Mouse (Mus musculus) liver, embryonic 11.5 days (tissue): ENCODE results near the gene Gm20822. TPM values are rescaled to one million over a fixed set of nuclear protein-coding genes. Genes with fewer than 3 reads are reported as not detected.
"Not testable (repeated sequence)": the region's sequence is repeated elsewhere in the genome, so short reads cannot be mapped to it uniquely, and the experiment has no call there.

Source experiments
- ATAC-seq: fragments of 200-750 bp; cut with Nextera tagmentation; replicated peaks from 2 replicates; pipeline ENCODE4 v1.8.0; 2017; ENCODE audit warnings: moderate number of reproducible peaks, mild to moderate bottlenecking, moderate TSS enrichment, moderate library complexity; ENCODE audit not compliant: low FRiP score
- DNase-seq: peaks from one replicate; pipeline ENCODE4 v3.0.0-alpha.2; 2017; ENCODE audit warnings: low spot score
- H3K27ac ChIP-seq: fragments of 300-500 bp; sonication (generic); 2 replicates; pipeline ENCODE4 v1.5.1; 2014; ENCODE audit warnings: mild to moderate bottlenecking, low read depth, low read length, control low read depth
- H3K27me3 ChIP-seq: fragments of 300-500 bp; sonication (generic); replicated peaks from 2 replicates; pipeline ENCODE4 v1.6.1; 2014; ENCODE audit warnings: low read length, mixed read lengths; ENCODE audit not compliant: control insufficient read depth, insufficient read depth
- H3K36me3 ChIP-seq: fragments of 300-500 bp; sonication (generic); 2 replicates; pipeline ENCODE4 v1.6.1; 2014; ENCODE audit warnings: mild to moderate bottlenecking, low read length, moderate library complexity, mixed read lengths; ENCODE audit not compliant: control insufficient read depth, insufficient read depth
- H3K4me1 ChIP-seq: fragments of 300-500 bp; sonication (generic); replicated peaks from 2 replicates; pipeline ENCODE4 v1.6.1; 2014; ENCODE audit warnings: low read length, mixed read lengths; ENCODE audit not compliant: control insufficient read depth, insufficient read depth
- H3K4me2 ChIP-seq: fragments of 300-500 bp; sonication (generic); 2 replicates; pipeline ENCODE4 v1.6.1; 2014; ENCODE audit warnings: mild to moderate bottlenecking, control low read depth, moderate library complexity
- H3K4me3 ChIP-seq: fragments of 300-500 bp; sonication (generic); 2 replicates; pipeline ENCODE4 v1.5.1; 2014; ENCODE audit warnings: low read depth, low read length, control low read depth
- H3K9ac ChIP-seq: fragments of 300-500 bp; sonication (generic); 2 replicates; pipeline ENCODE4 v1.6.1; 2014; ENCODE audit warnings: low read depth, low read length, control low read depth
- H3K9me3 ChIP-seq: fragments of 300-500 bp; sonication (generic); 2 replicates; pipeline ENCODE4 v1.6.1; 2016; ENCODE audit warnings: low read length, inconsistent platforms, mixed read lengths; ENCODE audit not compliant: control insufficient read depth
- whole genome bisulfite sequencing: fragments of 180-500 bp; shearing (Covaris S2); extraction: QIAGEN DNeasy Blood & Tissue Kit; methylation state at CpG from one replicate; pipeline ENCODE4 v1.1.7; 2014; 5-methylcytosine and 5-hydroxymethylcytosine counted together
- polyA plus RNA-seq: library from polyadenylated mRNA; unstranded; fragments of >200 nt; fragmentation: Nextera tagmentation; extraction: Ambion mirVana; gene quantifications from 2 replicates; pipeline ENCODE4 v1.2.1, GENCODE M21; 2014

The Gm20822 gene
- not detected in 2 replicates for polyA plus RNA-seq

- not testable (repeated sequence) for H3K4me3 ChIP-seq, H3K36me3 ChIP-seq, H3K9me3 ChIP-seq, ATAC-seq, H3K4me1 ChIP-seq, H3K27me3 ChIP-seq, DNase-seq, H3K4me2 ChIP-seq, H3K9ac ChIP-seq, H3K27ac ChIP-seq
- WGBS, result no CpG with 5 or more reads among the region's 3 CpGs
Measured at GRCm38 (mm10) chrY:15884671-15885070, at the start of gene Gm20822. Gene Gm20822 (minus strand): TSS chrY:15884771.
